Mouse (Mus musculus) natural killer cell, adult 2 months (primary cell): Measurements from ENCODE around the gene Trpm4.

Source experiments
- DNase-seq, 2 experiments: peaks; one replicate each; pipeline ENCODE4 v3.0.0; 2022; ENCODE audit warnings: low spot score in 2 of 2

The Trpm4 gene

DNA sequence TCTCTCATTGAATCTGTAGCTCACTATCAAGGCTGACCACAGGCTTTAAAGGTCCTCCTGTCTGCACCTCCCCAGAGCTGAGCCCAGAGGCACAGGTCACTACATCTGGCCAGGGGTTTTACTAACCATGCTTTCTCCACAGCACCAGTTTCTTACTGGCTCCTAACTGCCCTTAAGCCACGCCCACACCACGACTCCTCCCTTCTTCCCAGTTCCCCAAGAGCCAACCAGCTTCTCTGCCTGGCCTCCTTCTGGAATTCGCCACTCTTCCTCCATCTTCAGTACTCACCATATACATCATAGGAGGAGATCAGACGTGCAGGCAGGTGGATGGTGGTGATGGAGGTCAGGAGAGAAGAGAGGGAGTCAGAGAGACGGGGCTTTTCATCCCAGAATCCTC is 19.5 kb upstream of the Trpm4 start:
- no peak for DNase-seq

- no peak for DNase-seq
Measured at GRCm38 (mm10) chr7:45346905-45347304, 13.3 kb upstream of the Trpm4 start.

DNA sequence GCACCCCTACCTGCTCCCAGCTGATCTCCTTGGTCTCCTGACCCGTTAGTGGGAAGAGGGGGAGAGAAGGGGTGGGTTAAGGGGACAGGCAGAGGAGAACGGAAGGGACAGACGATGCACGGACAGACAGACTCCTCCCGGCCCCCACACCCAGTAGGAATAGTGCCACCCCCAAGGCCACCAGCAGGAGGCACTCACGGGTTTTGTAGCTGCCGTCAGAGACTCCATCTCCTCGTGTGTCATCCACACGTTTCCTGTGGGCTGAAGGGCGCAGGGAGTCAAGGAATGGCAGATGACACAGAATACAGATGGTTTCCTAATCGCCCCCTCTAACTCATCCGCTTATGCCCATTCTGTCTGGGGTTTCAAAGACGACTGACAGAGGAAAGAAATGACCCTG is 10.0 kb upstream of the Trpm4 start:
- no peak for DNase-seq

DNA sequence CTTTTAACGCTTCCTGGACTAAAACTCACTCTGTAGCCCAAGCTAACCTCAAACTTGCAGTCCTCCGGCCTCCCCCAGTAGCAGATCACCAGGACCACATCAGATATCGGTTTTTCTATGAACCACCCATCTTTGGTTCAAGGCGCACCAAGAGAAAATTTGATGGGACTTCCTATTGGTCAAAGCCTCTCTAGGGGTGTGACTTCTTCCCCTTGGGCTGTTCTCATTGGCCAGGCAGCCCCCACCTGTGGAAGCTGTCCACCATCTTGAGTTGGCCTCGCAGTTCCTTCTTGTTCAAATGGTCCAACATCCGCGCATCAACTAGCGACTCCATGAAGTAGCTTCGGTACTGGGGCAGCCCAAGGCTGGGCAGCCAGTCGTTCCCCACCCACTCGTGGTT is 8.5 kb upstream of the Trpm4 start:
- DNase-seq = no peak

- peak; percentile 84 to 89 for DNase-seq
Measured at GRCm38 (mm10) chr7:45341303-45341702, 7.7 kb upstream of the Trpm4 start.

GRCm38 (mm10) chr7:45340669-45341068 is 7.1 kb upstream of the Trpm4 start:
- DNase-seq = no peak

DNA sequence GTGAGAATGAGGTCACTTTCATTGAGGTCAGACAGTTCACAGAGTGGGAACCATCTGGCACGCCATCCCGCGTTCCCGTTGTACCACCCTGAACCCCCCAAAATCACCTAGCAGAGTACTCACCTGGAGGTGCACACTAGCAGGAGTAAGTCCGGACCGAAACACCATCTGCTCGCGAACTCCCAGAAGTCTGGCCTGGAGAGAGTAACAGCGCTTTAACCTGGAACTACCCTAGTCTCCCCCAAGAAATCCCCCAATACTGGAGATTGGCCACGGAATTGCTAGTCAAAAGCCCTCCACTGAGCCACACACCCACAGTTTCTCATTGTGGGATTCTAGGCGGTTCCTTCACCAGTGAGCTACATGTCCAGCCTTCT is 6.5 kb upstream of the Trpm4 start:
- DNase-seq = no peak

DNA sequence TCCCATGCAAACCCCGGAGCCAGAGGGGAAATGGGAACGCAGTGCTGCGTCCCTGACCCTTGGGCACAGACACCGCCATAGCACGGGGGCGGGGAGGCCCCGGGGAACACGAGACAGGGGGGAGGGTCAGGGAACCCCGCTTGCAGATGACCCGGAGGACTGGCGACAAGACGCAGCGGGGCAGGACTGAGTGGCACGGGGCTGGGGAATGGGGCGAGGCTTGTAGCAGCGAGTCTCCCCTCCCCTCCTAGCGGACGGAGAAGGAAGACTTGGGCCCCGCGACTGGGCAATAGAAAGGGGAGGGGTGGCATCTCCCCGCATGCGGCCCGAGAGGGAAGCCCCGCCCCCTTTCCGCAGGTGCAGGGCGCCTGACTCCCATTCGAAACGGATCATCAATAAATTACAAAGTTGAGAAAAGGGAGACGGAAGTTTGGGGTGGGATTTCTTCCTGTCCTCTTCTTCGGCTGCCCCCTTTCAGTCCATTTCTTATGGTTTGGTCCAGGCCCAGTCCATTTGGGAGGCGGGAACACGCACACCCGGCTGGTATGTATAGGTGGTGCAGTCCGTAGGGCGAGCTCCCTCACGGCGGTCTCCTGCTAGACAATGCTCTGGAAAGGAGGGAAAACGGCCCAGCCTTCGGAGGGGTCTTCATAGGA is 6.0 kb upstream of the Trpm4 start:
- peak in 1 of 2 experiments; percentile 50 for DNase-seq

- peak; percentile 42 to 45 for DNase-seq
Measured at GRCm38 (mm10) chr7:45338161-45338911, 4.8 kb upstream of the Trpm4 start.

- no peak for DNase-seq
Measured at GRCm38 (mm10) chr7:45337469-45337868, 3.9 kb upstream of the Trpm4 start.

- no peak for DNase-seq
Measured at GRCm38 (mm10) chr7:45336319-45336718, 2.7 kb upstream of the Trpm4 start.

DNA sequence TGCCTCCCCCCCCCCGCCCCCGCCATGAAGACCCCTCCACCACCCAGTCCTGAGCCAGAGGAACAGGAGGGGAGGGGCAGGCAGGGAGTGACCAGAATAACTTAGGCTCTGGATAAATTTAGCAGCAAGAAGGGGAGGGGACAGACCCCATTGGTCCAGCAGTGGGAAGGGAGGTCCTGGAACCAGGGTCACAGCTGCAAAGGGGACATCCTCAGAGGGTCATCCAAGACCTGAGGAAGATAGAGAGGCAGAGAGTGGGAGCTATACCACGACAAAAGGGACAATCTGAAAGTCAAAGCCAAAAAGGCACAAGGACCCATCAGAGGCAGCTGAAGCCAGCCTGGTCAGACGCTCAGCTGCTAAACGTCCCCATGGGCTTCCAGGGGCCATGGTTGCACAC is 1.5 kb upstream of the Trpm4 start, which contains the start of gene Hrc:
Gene Hrc (plus strand): TSS at position 235 of the 400 bp plus-strand sequence.
- DNase-seq = no peak

GRCm38 (mm10) chr7:45334605-45335004 is 1.0 kb upstream of the Trpm4 start:
- no peak for DNase-seq

DNA sequence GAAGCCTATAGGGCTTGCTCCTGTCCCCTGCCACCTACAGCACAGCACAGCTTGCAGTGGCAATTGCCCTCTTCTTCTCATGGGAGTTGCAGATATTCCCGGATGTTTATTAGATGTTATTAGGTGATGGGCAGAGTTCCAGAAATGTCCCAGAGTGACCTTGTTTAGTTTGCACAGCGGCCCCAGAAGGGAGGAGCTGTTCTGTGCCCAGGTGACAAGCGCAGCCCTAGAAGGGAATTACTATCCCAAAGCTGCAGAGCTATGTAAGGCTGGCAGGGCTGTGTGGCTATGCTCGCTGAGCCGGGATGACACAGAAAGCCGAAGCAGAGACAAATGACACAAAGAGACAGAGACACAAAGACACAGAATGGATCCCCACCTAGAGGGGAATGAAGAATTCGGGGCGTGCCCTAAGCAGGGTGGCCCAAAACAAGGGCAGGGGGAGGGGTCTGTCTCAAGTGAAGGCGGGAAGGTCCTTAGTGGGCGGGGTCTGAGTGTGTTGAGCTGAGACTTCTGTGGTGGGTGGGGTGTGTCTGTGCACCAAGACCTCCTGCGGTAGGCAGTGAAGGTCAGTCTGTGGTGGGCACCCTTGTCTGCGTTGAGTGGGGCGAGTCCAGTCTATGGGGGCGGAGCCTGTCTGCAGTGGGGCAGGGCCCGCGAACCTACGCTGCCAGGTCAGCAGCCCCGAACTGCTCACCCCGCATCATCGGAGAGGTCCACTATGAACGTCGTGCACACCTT is 725 bp downstream of the Trpm4 start:
- peak; percentile 44 to 52 for DNase-seq

GRCm38 (mm10) chr7:45331502-45331901 is 2.1 kb downstream of the Trpm4 start:
- DNase-seq = no peak

GRCm38 (mm10) chr7:45328841-45329475 is 4.6 kb downstream of the Trpm4 start:
- DNase-seq = no peak

DNA sequence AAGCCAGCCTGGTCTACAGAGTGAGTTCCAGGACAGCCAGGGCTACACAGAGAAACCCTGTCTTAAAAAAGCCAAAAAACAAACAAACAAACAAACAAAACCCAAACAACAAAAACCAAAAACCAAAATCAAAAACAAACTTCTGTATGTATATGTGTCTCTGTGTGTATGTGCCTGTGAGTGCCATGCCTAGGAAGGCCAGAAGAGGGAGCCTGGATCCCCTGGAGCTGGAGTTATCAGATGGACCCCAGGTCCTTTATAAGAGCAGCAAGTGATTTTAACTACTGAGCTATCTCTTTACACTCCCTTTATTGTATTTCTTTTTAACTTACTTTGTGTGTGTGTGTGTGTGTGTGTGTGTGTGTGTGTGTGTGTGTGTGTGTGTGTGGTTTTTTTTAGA is 7.8 kb downstream of the Trpm4 start:
- DNase-seq = no peak

GRCm38 (mm10) chr7:45323069-45323468 is 10.5 kb downstream of the Trpm4 start:
- DNase-seq = no peak

DNA sequence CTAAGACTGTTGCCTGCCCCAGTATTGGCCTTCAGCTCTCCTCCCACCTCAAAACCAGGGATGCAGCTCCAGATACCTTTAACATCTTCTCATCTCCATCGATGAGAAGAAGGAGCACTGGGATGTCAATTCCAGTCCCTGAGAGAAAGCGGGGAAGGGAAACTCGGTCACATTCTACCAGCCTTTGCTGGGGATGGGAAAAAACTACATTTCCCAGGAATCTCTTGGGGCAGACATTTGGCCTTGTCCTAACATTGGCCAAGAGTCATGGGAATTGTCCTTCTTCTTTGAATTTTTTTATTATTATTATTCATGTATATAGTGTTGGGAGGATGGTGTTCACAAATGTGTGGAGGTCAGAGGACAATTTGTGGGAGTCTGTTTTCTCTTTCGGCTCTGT is 11.3 kb downstream of the Trpm4 start:
- DNase-seq = no peak

GRCm38 (mm10) chr7:45316536-45316935 is 17.0 kb downstream of the Trpm4 start:
- no peak for DNase-seq

DNA sequence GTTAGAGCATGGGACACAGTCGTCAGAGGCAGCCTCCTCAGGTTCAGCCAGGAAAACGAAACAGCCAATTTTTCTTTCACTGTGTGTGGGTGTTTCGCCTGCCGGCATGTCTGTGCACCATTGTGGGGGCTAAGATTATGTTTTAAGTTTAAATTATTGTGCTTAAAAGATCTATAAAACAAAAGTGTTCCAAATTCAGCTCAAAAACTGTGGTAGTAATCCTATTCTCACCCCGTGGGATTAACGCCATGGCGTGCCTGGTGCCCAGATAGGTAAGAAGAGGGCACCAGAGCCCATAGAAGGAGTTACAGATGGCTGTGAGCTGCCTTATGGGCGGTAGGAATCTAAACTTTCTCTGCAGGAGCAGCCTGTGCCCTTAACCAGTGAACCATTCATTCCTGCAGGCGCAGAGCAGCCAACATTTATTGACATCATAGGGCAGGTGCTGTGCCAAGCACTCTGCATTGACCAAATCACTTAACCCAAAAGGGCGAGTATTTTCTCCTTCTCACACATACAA is 18.3 kb downstream of the Trpm4 start:
- DNase-seq = no peak

DNA sequence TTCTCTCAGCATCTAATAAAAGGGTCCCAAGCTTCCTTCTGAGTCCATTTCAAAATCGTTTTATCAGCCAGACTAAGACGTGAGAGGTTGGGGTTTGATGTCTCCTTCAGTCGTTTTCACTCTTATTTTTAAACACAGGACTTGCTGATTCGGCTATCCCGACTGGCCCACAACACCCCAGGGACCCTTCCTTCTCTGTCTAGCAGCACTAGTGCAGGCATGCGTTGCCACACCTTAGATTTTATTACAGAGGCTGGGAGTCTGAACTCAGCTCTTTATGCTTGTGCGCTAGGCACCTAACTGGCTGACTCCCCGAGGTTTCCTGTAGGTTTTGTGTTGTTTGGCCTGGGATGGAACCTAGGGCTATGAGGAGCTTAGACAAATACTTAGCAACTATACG is 20.1 kb downstream of the Trpm4 start:
- no peak for DNase-seq
